Mouse (Mus musculus): Measurements from ENCODE around the gene Gab1. TPM values are rescaled to one million over a fixed set of nuclear protein-coding genes. Genes with fewer than 3 reads are reported as not detected.

Gab1 gene
- polyA plus RNA-seq, 1 experiment from 2014 or later, result 7.3 TPM

GRCm38 (mm10) chr8:80916463-80917235 lies 36.3 kb upstream of the Gab1 start:
- no peaks in the 10 kb centered on the region for H3K27me3 ChIP-seq (ENCODE audit: control insufficient read depth, insufficient read depth, low read length)
- H3K9me3 ChIP-seq (ENCODE audit: control insufficient read depth, low read length), result no peaks in the 10 kb centered on the region
- H3K36me3 ChIP-seq (ENCODE audit: control insufficient read depth, insufficient read depth, low read length), result no peaks in the 10 kb centered on the region
- ATAC-seq (ENCODE audit: low FRiP score, low TSS enrichment), result no peak
- 70% methylated on average over 11 of the region's 11 CpGs for WGBS
- no peak for TF ChIP-seq EP300 (optimal IDR thresholded peaks at IDR 0.05)
- peak; percentile 20; the same call in 1 of the 2 replicates for TF ChIP-seq CTCF (IDR thresholded peaks at IDR 0.05; ENCODE audit: low read depth)
- no peak overlapping the region for H3K9ac ChIP-seq (ENCODE audit: low read length)
- H3K4me3 ChIP-seq (ENCODE audit: low read depth, low read length), result no peak overlapping the region
- no peak for DNase-seq (ENCODE audit: low spot score)
- H3K27ac ChIP-seq (replicated peaks), result no peak overlapping the region
- no peak overlapping the region for H3K4me2 ChIP-seq (replicated peaks; ENCODE audit: low read depth)
- H3K4me1 ChIP-seq (replicated peaks; ENCODE audit: control insufficient read depth, insufficient read depth), result no peaks in the 10 kb centered on the region

- no peak overlapping the region for H3K4me3 ChIP-seq (ENCODE audit: low read depth, low read length)
- no peaks in the 10 kb centered on the region for H3K4me1 ChIP-seq (replicated peaks; ENCODE audit: control insufficient read depth, insufficient read depth)
- H3K9ac ChIP-seq (ENCODE audit: low read length), result no peak overlapping the region
- ATAC-seq (ENCODE audit: low FRiP score, low TSS enrichment) (peak; percentile 49; the same call in 1 of the 2 replicates), DNase-seq (ENCODE audit: low spot score) (no peak)
- H3K4me2 ChIP-seq (replicated peaks; ENCODE audit: low read depth), result no peak overlapping the region
- H3K27ac ChIP-seq (replicated peaks), result no peak overlapping the region; the same call in 1 of the 2 replicates
- H3K9me3 ChIP-seq (ENCODE audit: control insufficient read depth, low read length), result no peaks in the 10 kb centered on the region
- TF ChIP-seq CTCF (IDR thresholded peaks at IDR 0.05; ENCODE audit: low read depth) (no peak), EP300 (optimal IDR thresholded peaks at IDR 0.05) (no peak)
- WGBS, result 93% methylated on average over 1 of the region's 1 CpGs
- no peaks in the 10 kb centered on the region for H3K36me3 ChIP-seq (ENCODE audit: control insufficient read depth, insufficient read depth, low read length)
- H3K27me3 ChIP-seq (ENCODE audit: control insufficient read depth, insufficient read depth, low read length), result no peaks in the 10 kb centered on the region
Observed at GRCm38 (mm10) chr8:80913016-80913748, 32.9 kb upstream of the Gab1 start.

DNA sequence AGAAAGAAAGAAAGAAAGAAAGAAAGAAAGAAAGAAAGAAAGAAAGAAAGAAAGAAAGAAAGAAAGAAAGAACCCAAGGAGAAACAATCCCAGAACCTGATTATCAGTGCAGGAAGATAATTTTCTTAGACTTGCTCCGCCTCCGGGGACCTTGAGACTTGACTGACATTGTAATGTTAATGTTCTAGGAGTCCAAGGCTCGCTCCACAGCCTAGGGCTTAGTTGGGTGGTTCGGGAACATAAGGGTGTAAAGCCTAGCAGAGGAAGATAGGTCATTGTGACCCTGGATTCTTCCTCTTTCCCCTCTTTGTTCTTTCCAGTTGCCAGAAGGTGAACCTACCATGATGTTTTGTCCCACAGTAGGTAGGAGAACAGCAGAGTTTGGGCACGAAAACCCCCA lies 31.1 kb upstream of the Gab1 start:
- DNase-seq (ENCODE audit: low spot score) (no peak), ATAC-seq (ENCODE audit: low FRiP score, low TSS enrichment) (no peak)
- TF ChIP-seq EP300 (optimal IDR thresholded peaks at IDR 0.05), result no peak
- no peak for TF ChIP-seq CTCF (IDR thresholded peaks at IDR 0.05; ENCODE audit: low read depth)
- Histone ChIP-seq H3K27me3 (ENCODE audit: control insufficient read depth, insufficient read depth, low read length) (no peaks in the 10 kb centered on the region), H3K9me3 (ENCODE audit: control insufficient read depth, low read length) (no peaks in the 10 kb centered on the region), H3K9ac (ENCODE audit: low read length) (no peak overlapping the region), H3K4me2 (replicated peaks; ENCODE audit: low read depth) (no peak overlapping the region), H3K4me3 (ENCODE audit: low read depth, low read length) (no peak overlapping the region), H3K36me3 (ENCODE audit: control insufficient read depth, insufficient read depth, low read length) (no peaks in the 10 kb centered on the region), H3K4me1 (replicated peaks; ENCODE audit: control insufficient read depth, insufficient read depth) (no peaks in the 10 kb centered on the region), H3K27ac (replicated peaks) (no peak overlapping the region)
- 79% methylated on average over 5 of the region's 5 CpGs for WGBS

- no peak overlapping the region for H3K4me3 ChIP-seq (ENCODE audit: low read depth, low read length)
- ATAC-seq (ENCODE audit: low FRiP score, low TSS enrichment) (peak; percentile 21; the same call in 1 of the 2 replicates), DNase-seq (ENCODE audit: low spot score) (no peak)
- no peak overlapping the region for H3K27ac ChIP-seq (replicated peaks)
- no peak for TF ChIP-seq EP300 (optimal IDR thresholded peaks at IDR 0.05)
- no peak for TF ChIP-seq CTCF (IDR thresholded peaks at IDR 0.05; ENCODE audit: low read depth)
- H3K4me2 ChIP-seq (replicated peaks; ENCODE audit: low read depth), result no peak overlapping the region
- no peaks in the 10 kb centered on the region for H3K27me3 ChIP-seq (ENCODE audit: control insufficient read depth, insufficient read depth, low read length)
- H3K9me3 ChIP-seq (ENCODE audit: control insufficient read depth, low read length), result no peaks in the 10 kb centered on the region
- no peak overlapping the region for H3K9ac ChIP-seq (ENCODE audit: low read length)
- H3K36me3 ChIP-seq (ENCODE audit: control insufficient read depth, insufficient read depth, low read length), result no peaks in the 10 kb centered on the region
- WGBS, result 34% methylated on average over 6 of the region's 6 CpGs
- no peaks in the 10 kb centered on the region for H3K4me1 ChIP-seq (replicated peaks; ENCODE audit: control insufficient read depth, insufficient read depth)
Observed at GRCm38 (mm10) chr8:80908262-80908907, 28.1 kb upstream of the Gab1 start.

- DNase-seq (ENCODE audit: low spot score) (no peak), ATAC-seq (ENCODE audit: low FRiP score, low TSS enrichment) (peak; percentile 35; the same call in 1 of the 2 replicates)
- WGBS, result 61% methylated on average over 9 of the region's 9 CpGs
- TF ChIP-seq CTCF (IDR thresholded peaks at IDR 0.05; ENCODE audit: low read depth), result no peak
- no peak for TF ChIP-seq EP300 (optimal IDR thresholded peaks at IDR 0.05)
- H3K9ac ChIP-seq (ENCODE audit: low read length), result no peak overlapping the region
- no peak overlapping the region for H3K4me3 ChIP-seq (ENCODE audit: low read depth, low read length)
- H3K4me2 ChIP-seq (replicated peaks; ENCODE audit: low read depth), result no peak overlapping the region
- H3K4me1 ChIP-seq (replicated peaks; ENCODE audit: control insufficient read depth, insufficient read depth), result no peaks in the 10 kb centered on the region
- H3K9me3 ChIP-seq (ENCODE audit: control insufficient read depth, low read length), result no peaks in the 10 kb centered on the region
- H3K27ac ChIP-seq (replicated peaks), result no peak overlapping the region
- H3K36me3 ChIP-seq (ENCODE audit: control insufficient read depth, insufficient read depth, low read length), result no peaks in the 10 kb centered on the region
- H3K27me3 ChIP-seq (ENCODE audit: control insufficient read depth, insufficient read depth, low read length), result no peaks in the 10 kb centered on the region
Observed at GRCm38 (mm10) chr8:80902354-80902753, 22.0 kb upstream of the Gab1 start.
